Mouse (Mus musculus) kidney, embryonic 15.5 days (tissue): Measurements from ENCODE around the gene 1700069L16Rik. TPM values are rescaled to one million over a fixed set of nuclear protein-coding genes. Genes with fewer than 3 reads are reported as not detected.

Source experiments
- ATAC-seq: fragments of 200-750 bp; cut with Nextera tagmentation; replicated peaks from 2 replicates; pipeline ENCODE4 v1.8.0; 2017; ENCODE audit warnings: moderate TSS enrichment; ENCODE audit not compliant: low FRiP score
- H3K27ac ChIP-seq: fragments of 300-500 bp; sonication (generic); 2 replicates; pipeline ENCODE4 v1.5.1; 2015; ENCODE audit warnings: mild to moderate bottlenecking, inconsistent platforms
- H3K27me3 ChIP-seq: fragments of 300-500 bp; sonication (generic); 2 replicates; pipeline ENCODE4 v1.6.1; 2015; ENCODE audit warnings: inconsistent platforms
- H3K36me3 ChIP-seq: fragments of 300-500 bp; sonication (generic); 2 replicates; pipeline ENCODE4 v1.6.1; 2015; ENCODE audit warnings: inconsistent platforms
- H3K4me1 ChIP-seq: fragments of 300-500 bp; sonication (generic); 2 replicates; pipeline ENCODE4 v1.6.1; 2015; ENCODE audit warnings: inconsistent platforms
- H3K4me2 ChIP-seq: fragments of 300-500 bp; sonication (generic); 2 replicates; pipeline ENCODE4 v1.6.1; 2015; ENCODE audit warnings: moderate library complexity, mild to moderate bottlenecking, inconsistent platforms
- H3K4me3 ChIP-seq: fragments of 300-500 bp; sonication (generic); replicated peaks from 2 replicates; pipeline ENCODE4 v1.5.1; 2015; ENCODE audit warnings: mild to moderate bottlenecking, inconsistent platforms
- H3K9ac ChIP-seq: fragments of 300-500 bp; sonication (generic); 2 replicates; pipeline ENCODE4 v1.6.1; 2015; ENCODE audit warnings: mild to moderate bottlenecking, inconsistent platforms
- H3K9me3 ChIP-seq: fragments of 300-500 bp; sonication (generic); replicated peaks from 2 replicates; pipeline ENCODE4 v1.6.1; 2016; ENCODE audit warnings: inconsistent platforms
- WGBS: fragments of 180-500 bp; shearing (Covaris S2); methylation state at CpG from one replicate; pipeline ENCODE4 v1.1.7; 2015; ENCODE audit warnings: mixed read lengths; 5-methylcytosine and 5-hydroxymethylcytosine counted together
- polyA plus RNA-seq: library from polyadenylated mRNA; unstranded; fragments of >200 nt; fragmentation: Nextera tagmentation; extraction: Ambion mirVana; gene quantifications from 2 replicates; pipeline ENCODE4 v1.2.1, GENCODE M21; 2015

The 1700069L16Rik gene
- polyA plus RNA-seq, 1 experiment from 2014 or later, result not detected

DNA sequence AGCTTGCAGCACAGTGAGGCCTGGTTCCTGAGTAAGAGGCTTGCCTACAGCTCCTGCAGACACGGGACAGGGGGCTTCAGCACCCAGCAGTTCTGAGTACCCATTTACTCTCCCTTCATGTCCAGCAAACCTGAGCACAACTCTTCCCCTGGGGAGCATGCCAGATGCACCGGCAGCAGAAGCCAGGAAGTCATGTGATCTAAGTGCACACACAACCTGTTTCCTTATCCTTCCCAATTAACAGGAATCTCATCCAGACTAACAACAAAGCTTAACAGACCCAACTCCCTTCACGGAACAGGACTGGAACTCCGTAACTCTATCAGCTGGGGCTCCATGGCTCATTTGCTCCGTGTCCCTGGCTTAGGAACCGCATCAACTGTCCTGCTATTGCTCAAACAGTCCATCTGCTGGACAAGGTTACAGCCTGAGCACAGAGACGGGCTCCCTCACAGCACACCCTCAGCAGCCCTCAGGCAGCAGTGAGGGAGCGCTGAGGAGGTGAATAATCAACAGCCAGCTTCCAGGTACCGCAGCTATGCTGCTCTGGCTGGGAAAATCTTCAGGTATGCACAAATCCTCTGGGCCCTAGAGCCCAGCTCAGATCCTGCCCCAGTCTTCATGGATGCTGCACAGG lies 27.1 kb upstream of the 1700069L16Rik start:
- H3K27ac ChIP-seq, result no peak overlapping the region
- no peaks in the 10 kb centered on the region for H3K9me3 ChIP-seq
- H3K4me2 ChIP-seq, result no peak overlapping the region
- WGBS, result 62% methylated on average over 9 of the region's 9 CpGs
- no peaks in the 10 kb centered on the region for H3K27me3 ChIP-seq
- no peak overlapping the region for H3K4me3 ChIP-seq
- no peak overlapping the region for H3K9ac ChIP-seq
- ATAC-seq, result peak; percentile 40; the same call in 1 of the 2 replicates
- no peaks in the 10 kb centered on the region for H3K4me1 ChIP-seq
- H3K36me3 ChIP-seq, result peaks cover 100% of the 10 kb centered on the region

DNA sequence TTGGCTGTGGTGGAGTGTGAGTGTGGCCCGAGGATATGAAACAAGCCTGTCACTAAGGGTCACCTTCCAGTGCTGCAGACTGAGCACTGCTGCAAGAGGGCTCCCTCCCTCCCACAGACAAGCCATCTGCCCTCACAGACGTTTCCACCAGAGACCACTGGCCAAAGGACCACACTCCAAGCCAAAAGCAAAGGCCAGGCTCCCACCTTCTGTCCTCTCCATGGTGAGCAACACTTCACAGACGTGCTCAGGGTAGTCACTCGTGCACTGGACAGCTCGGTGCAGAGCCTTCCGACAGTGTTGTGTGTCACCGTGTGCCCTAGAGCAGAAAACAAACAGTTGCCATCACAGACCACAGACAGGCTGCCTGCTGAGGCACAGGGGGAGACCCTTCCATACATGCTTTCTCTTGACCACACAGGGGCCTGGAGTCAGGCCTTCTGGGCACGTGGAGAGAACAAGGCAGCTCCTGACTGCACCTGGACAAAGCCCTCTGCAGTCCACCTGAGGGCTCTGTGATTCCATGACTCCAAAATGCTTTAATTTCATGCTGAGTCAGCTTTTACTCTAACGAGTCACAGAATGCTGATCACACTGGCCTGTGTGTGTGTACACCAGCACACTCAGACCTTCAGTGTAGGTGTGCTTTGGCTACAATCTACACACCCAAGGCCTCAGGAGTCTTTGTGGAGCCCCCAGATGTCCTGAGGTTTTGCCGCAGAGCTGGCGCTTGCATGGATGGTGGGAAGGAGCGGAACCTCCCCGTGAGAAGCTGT lies 24.2 kb upstream of the 1700069L16Rik start:
- Histone ChIP-seq H3K27ac (no peak overlapping the region), H3K27me3 (no peaks in the 10 kb centered on the region), H3K4me3 (no peak overlapping the region), H3K4me1 (no peaks in the 10 kb centered on the region), H3K36me3 (peaks cover 100% of the 10 kb centered on the region), H3K9ac (no peak overlapping the region), H3K9me3 (no peaks in the 10 kb centered on the region), H3K4me2 (no peak overlapping the region)
- no peak for ATAC-seq
- 93% methylated on average over 13 of the region's 13 CpGs for WGBS

DNA sequence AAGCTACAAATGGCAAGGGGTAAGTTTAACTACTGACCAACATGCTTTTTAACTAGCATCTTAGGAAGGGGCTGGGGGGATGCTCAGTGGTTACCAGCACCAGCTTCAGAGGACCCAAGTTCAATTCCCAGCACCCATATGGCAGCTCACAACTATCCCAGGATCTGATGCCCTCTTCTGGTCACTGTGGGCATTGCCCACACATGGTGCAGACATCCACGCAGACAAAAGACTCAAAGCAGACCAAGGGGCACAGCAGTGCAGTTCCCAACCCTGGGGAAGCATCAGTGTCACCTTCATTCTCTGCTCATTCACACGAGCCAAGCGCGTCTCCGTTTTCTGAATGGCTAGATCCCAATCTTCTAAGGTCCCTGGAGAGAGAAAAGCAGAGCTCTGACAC lies 23.1 kb upstream of the 1700069L16Rik start:
- no peak for ATAC-seq
- Histone ChIP-seq H3K9me3 (no peaks in the 10 kb centered on the region), H3K36me3 (peaks cover 100% of the 10 kb centered on the region), H3K27me3 (no peaks in the 10 kb centered on the region), H3K4me2 (no peak overlapping the region), H3K27ac (no peak overlapping the region), H3K4me1 (no peaks in the 10 kb centered on the region), H3K4me3 (no peak overlapping the region), H3K9ac (no peak overlapping the region)
- 93% methylated on average over 5 of the region's 5 CpGs for WGBS

DNA sequence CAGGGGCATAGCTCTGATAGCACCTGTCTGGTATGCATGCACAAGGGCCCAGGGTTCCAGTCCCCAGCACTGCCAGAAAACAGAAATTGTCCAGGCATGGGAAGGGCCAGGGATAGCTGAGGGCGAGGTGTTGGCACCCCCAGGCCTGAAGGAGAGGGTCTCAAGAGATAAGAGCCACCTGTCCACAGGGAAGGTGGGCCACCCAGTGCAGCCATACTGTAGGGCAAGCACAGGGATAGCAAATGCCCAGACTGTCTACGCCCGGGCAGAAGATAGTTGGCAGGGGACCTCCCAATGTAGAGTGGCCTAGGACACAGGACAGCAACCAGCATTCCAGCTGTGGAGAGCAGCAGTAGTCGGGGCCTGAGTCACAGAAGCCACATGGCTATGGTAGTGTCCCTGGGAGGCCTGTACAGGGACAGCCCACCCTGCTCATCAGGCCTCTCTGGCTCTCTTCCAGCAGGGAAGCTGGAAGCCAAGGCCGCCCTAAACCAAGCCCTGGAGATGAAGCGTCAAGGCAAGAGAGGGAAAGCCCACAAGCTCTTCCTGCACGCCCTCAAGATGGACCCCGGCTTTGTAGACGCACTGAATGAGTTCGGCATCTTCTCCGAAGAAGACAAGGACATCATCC lies 13.2 kb upstream of the 1700069L16Rik start:
- Histone ChIP-seq H3K9ac (no peak overlapping the region), H3K4me2 (no peak overlapping the region), H3K4me3 (no peak overlapping the region), H3K27ac (no peak overlapping the region), H3K4me1 (peaks cover 22% of the 10 kb centered on the region), H3K9me3 (no peaks in the 10 kb centered on the region), H3K27me3 (no peaks in the 10 kb centered on the region), H3K36me3 (peaks cover 47% of the 10 kb centered on the region)
- no peak for ATAC-seq
- 88% methylated on average over 11 of the region's 11 CpGs for WGBS

DNA sequence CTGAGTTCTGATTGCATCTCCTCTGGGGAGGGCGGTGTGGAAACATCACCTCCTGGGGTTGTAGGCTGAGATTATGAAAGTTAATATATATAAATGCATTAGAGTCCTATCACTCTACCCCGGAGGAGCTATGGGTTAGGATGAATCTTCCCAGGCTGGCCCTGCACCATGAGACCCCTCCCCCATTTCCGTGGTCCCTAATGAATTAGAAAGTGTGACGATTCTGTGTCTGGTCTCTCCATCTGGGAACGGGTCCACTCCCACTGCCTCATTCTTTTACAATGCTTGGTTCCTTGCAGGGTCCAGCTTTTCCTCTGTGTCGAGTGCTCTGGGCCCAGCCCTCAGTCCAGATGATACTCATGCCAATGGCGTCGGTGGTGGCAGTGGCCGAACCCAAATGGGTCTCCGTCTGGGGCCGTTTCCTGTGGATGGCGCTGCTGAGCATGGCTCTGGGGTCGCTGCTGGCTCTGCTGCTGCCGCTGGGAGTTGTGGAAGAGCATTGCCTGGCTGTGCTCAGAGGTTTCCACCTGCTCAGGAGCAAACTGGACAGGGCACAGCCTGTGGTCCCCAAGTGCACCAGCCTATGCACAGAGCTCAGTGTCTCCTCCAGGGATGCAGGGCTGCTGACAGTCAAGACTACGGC lies 12.1 kb upstream of the 1700069L16Rik start:
- WGBS, result 36% methylated on average over 15 of the region's 15 CpGs
- Histone ChIP-seq H3K4me3 (peak overlapping the region; percentile 65), H3K9me3 (no peaks in the 10 kb centered on the region), H3K9ac (peak overlapping the region; percentile 50), H3K36me3 (peaks cover 36% of the 10 kb centered on the region), H3K4me1 (peaks cover 22% of the 10 kb centered on the region), H3K4me2 (peak overlapping the region; percentile 91), H3K27ac (peak overlapping the region; percentile 93; the same call in 1 of the 2 replicates), H3K27me3 (no peaks in the 10 kb centered on the region)
- ATAC-seq, result no peak

DNA sequence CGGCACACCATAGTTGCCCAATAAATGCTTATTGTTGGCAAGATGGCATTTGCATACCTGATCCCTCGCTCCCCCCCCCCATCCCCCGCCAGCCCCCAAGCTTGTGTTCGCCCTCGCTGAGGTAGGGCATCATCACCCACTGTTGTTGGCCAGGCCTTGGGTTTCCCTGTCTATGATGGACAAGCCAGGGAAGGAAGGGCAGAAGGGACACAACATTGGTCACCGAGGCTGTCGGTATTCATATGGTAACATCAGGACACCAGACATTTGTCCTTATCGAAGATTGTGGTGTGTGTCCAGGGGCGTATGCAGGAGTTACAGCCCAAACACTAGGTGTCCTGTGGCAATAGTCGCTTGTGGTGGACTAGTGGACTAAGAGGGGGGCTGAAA lies 11.5 kb upstream of the 1700069L16Rik start:
- Histone ChIP-seq H3K27me3 (no peaks in the 10 kb centered on the region), H3K27ac (peak overlapping the region; percentile 93), H3K9me3 (no peaks in the 10 kb centered on the region), H3K4me2 (peak overlapping the region; percentile 91), H3K4me3 (peak overlapping the region; percentile 65), H3K9ac (peak overlapping the region; percentile 50), H3K36me3 (peaks cover 31% of the 10 kb centered on the region), H3K4me1 (peaks cover 22% of the 10 kb centered on the region)
- ATAC-seq, result peak; percentile 8; the same call in 1 of the 2 replicates
- WGBS, result 2% methylated on average over 10 of the region's 10 CpGs

DNA sequence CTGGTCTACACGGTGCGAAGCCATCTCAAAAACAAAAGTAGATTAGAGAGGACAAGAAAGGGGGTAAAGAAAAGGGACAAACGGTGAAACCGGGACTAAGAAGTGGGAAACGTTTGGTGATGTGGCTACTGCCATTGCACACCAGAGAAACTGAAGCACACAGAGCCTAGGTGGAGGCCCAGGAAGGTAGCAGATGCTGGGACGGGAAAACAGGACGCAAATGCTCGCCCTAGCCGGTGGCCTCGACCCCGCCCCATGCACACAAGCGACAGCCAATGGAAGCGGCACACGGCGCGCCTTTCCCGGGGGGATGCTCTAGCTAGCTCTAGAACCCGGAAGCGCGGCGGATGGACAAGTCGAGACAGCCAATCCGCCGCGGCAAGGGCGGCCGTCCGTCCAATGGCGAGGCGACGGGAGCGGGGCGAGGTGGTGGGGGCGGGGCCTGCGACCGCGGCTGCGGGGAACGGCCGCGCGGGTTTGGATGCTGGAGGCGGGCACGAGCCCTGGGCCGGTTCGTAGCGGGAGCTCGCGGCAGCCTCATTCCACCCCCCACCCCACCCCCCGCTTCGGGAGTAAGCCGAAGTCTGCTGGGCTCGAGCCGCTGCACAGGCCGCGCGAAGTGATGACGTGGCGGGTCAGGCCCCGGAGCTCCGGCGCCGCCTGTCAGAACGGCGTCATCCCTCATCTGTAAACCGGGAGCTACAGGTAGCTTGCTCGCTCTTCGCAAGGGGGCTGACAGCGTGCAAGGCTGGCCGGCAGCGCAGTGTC lies 11.0 kb upstream of the 1700069L16Rik start, which contains the start of gene Ficd:
Ficd (plus strand) TSS at position 459 of the 768 bp plus-strand sequence.
- H3K36me3 ChIP-seq, result peaks cover 25% of the 10 kb centered on the region
- peak within 1 kb of the TSS; percentile 65 for H3K4me3 ChIP-seq
- H3K27me3 ChIP-seq, result no peaks in the 10 kb centered on the region
- WGBS, result 1% methylated on average over 71 of the region's 71 CpGs
- ATAC-seq, result peak; percentile 96
- H3K9ac ChIP-seq, result peak within 1 kb of the TSS; percentile 50
- H3K27ac ChIP-seq, result peak within 1 kb of the TSS; percentile 93
- H3K4me2 ChIP-seq, result peak within 1 kb of the TSS; percentile 91
- no peaks in the 10 kb centered on the region for H3K9me3 ChIP-seq
- H3K4me1 ChIP-seq, result peaks cover 26% of the 10 kb centered on the region

DNA sequence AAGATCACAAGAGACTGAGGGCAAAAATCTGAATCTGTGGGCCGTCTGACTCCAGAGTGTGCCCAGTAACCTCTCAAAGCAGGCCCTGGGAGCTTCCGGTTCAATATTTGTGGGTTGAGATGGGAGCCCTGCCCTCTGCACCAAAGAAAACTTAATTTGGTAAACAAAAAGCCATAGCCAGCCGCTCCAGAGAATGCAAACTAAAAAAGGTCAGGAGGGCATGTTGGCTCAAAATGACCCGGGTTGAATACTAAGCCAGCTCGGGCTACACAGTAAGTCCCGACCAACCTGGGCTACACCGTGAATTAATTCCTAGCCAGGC lies 10.4 kb upstream of the 1700069L16Rik start:
- H3K9ac ChIP-seq, result peak overlapping the region; percentile 50; the same call in 1 of the 2 replicates
- no peaks in the 10 kb centered on the region for H3K9me3 ChIP-seq
- H3K27me3 ChIP-seq, result no peaks in the 10 kb centered on the region
- peak overlapping the region; percentile 91 for H3K4me2 ChIP-seq
- H3K4me3 ChIP-seq, result peak overlapping the region; percentile 65
- H3K4me1 ChIP-seq, result peaks cover 26% of the 10 kb centered on the region
- 31% methylated on average over 7 of the region's 7 CpGs for WGBS
- peaks cover 20% of the 10 kb centered on the region for H3K36me3 ChIP-seq
- peak overlapping the region; percentile 93 for H3K27ac ChIP-seq
- ATAC-seq, result peak; percentile 30; the same call in 1 of the 2 replicates

DNA sequence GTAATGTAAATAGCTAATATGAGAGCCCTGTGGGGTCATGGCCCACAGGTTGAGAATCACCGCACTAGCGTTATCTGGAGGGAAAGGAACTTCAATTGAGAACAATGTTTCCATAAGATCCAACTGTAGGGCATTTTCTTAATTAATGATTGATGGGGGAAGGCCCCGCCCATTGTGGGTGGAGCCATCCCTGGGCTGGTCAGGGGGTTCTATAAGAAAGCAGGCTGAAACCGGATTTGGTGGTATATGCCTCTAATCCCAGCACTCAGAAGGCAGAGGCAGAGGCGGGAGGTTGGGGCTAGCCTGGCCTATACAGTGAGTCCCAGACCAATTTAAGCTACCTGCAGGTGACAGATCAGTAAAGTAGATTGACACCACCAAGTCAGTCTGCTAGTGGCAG lies 9.8 kb upstream of the 1700069L16Rik start:
- 68% methylated on average over 5 of the region's 5 CpGs for WGBS
- H3K4me1 ChIP-seq, result peaks cover 26% of the 10 kb centered on the region
- H3K27ac ChIP-seq, result 0 out of 2 replicates have a peak overlapping the region, but pooled peaks have one; percentile 93
- H3K4me3 ChIP-seq, result no peak overlapping the region
- no peaks in the 10 kb centered on the region for H3K9me3 ChIP-seq
- no peak overlapping the region for H3K9ac ChIP-seq
- no peak for ATAC-seq
- no peaks in the 10 kb centered on the region for H3K27me3 ChIP-seq
- no peak overlapping the region for H3K4me2 ChIP-seq
- peaks cover 14% of the 10 kb centered on the region for H3K36me3 ChIP-seq

DNA sequence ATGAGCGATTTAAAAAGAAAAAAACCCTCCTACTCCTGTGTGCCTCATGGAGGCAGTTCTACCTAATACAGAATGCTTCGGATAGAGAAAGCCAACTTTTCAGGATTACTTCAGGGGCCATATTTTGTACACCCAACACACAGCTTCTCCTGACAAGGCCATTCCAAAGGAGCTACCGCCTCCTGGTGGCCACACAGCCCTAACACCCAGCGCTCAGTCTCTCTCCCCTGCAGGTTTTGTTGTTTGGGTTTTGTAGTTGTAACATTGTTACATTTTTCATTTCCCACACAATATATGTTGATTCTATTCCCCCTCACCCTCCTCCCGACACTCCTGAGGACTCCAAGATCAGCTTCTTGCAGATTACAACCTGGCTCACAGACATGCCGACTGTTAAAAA lies 7.6 kb upstream of the 1700069L16Rik start:
- ATAC-seq, result no peak
- Histone ChIP-seq H3K27me3 (no peaks in the 10 kb centered on the region), H3K36me3 (no peaks in the 10 kb centered on the region), H3K27ac (no peak overlapping the region), H3K4me3 (no peak overlapping the region), H3K9me3 (no peaks in the 10 kb centered on the region), H3K9ac (no peak overlapping the region), H3K4me1 (peaks cover 26% of the 10 kb centered on the region), H3K4me2 (no peak overlapping the region)
- 25% methylated on average over 6 of the region's 6 CpGs for WGBS

DNA sequence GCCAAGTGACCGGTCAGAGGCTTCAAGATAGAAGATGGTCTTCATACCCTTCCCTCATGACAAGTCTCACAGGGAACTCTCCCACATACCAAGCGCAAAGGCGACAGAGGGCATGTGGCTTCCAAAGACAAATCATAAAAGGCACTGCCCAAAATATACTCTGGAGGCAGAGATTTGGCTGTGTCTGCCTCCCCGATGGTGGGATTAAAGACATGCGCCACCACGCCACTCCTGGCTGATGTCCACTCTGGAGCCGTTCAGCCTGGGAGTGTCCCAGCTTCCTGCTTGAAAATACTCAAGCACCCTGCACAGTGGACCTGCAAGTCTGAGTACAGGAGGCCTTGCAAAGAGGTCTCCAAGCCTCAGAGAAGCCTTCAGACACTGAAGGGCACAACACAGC lies 6.6 kb upstream of the 1700069L16Rik start:
- peaks cover 17% of the 10 kb centered on the region for H3K4me1 ChIP-seq
- no peak overlapping the region for H3K4me3 ChIP-seq

More for the DNA sequence above, 6.6 kb upstream of the 1700069L16Rik start:
- H3K9ac ChIP-seq, result no peak overlapping the region
- no peaks in the 10 kb centered on the region for H3K9me3 ChIP-seq
- peaks cover 6% of the 10 kb centered on the region for H3K27me3 ChIP-seq
- no peak for ATAC-seq
- H3K36me3 ChIP-seq, result no peaks in the 10 kb centered on the region
- no peak overlapping the region for H3K4me2 ChIP-seq
- WGBS, result 82% methylated on average over 7 of the region's 7 CpGs
- no peak overlapping the region for H3K27ac ChIP-seq
